Mouse (Mus musculus) CH12.LX (cell line): ENCODE measurements around the gene Il17ra. TPM values are rescaled to one million over a fixed set of nuclear protein-coding genes. Genes with fewer than 3 reads are reported as not detected.

Source experiments
- DNase-seq: peaks from one replicate; pipeline ENCODE4 v3.0.0-alpha.2; 2013; ENCODE audit errors: extremely low read depth
- H3K27ac ChIP-seq: 2 replicates; pipeline ENCODE4 v1.5.1; 2012; ENCODE audit warnings: low read depth, mild to moderate bottlenecking, control low read depth, moderate library complexity; ENCODE audit not compliant: insufficient read depth
- H3K27me3 ChIP-seq: replicated peaks from 2 replicates; pipeline ENCODE3; 2012; ENCODE audit warnings: inconsistent platforms
- H3K36me3 ChIP-seq, 2 experiments: replicated peaks in 1 of 2; 2 replicates each; pipeline versions ENCODE3 to v1.6.1; 2012; ENCODE audit warnings: inconsistent platforms in 1 of 2, low read length in 1 of 2, mild to moderate bottlenecking in 1 of 2, mixed read lengths in 1 of 2, moderate library complexity in 1 of 2; ENCODE audit not compliant: control insufficient read depth in 1 of 2, insufficient read depth in 1 of 2
- H3K4me1 ChIP-seq, 2 experiments: 2 replicates each; pipeline ENCODE4 v1.6.1; 2012; ENCODE audit warnings: inconsistent platforms in 1 of 2, moderate library complexity in 1 of 2; ENCODE audit not compliant: insufficient read depth in 2 of 2, control insufficient read depth in 1 of 2
- H3K4me2 ChIP-seq: 2 replicates; pipeline ENCODE4 v1.6.1; 2012; ENCODE audit warnings: low read depth, mild to moderate bottlenecking, control low read depth; ENCODE audit not compliant: poor library complexity, insufficient read depth, severe bottlenecking
- H3K4me3 ChIP-seq, 3 experiments: fragments of 150-350 bp in 1 of 3; sonication (generic) in 1 of 3; replicated peaks in 1 of 3; 2 replicates each; pipeline versions ENCODE3 to v1.5.1; 2011 to 2012; ENCODE audit warnings: low read depth in 2 of 3, low read length in 2 of 3, mild to moderate bottlenecking in 2 of 3, moderate library complexity in 2 of 3, control low read depth in 1 of 3, improper control_type of control experiment in 1 of 3, inconsistent platforms in 1 of 3, mixed read lengths in 1 of 3; ENCODE audit not compliant: poor library complexity in 1 of 3
- H3K79me2 ChIP-seq: replicated peaks from 2 replicates; pipeline ENCODE4 v1.6.1; 2012; ENCODE audit warnings: mild to moderate bottlenecking, moderate library complexity; ENCODE audit not compliant: control insufficient read depth, poor library complexity, insufficient read depth, severe bottlenecking; ENCODE audit errors: extremely low read depth
- H3K9ac ChIP-seq: 2 replicates; pipeline ENCODE4 v1.6.1; 2012; ENCODE audit warnings: low read depth, mild to moderate bottlenecking, control low read depth, moderate library complexity; ENCODE audit not compliant: insufficient read depth
- H3K9me3 ChIP-seq: replicated peaks from 2 replicates; pipeline ENCODE3; 2012; ENCODE audit warnings: low read length, inconsistent platforms, mixed read lengths
- BHLHE40 ChIP-seq: IDR thresholded peaks from 2 replicates; pipeline ENCODE4 v1.6.1; 2011; ENCODE audit warnings: mild to moderate bottlenecking, low read depth, low read length, improper control_type of control experiment
- CHD2 ChIP-seq: IDR thresholded peaks from 2 replicates; pipeline ENCODE4 v1.6.1; 2011; ENCODE audit warnings: low read length, improper control_type of control experiment
- E2F4 ChIP-seq: IDR thresholded peaks from 2 replicates; pipeline ENCODE4 v1.6.1; 2011; ENCODE audit warnings: low read depth, low read length, improper control_type of control experiment; ENCODE audit not compliant: insufficient replicate concordance
- ETS1 ChIP-seq: conservative IDR thresholded peaks from 2 replicates; pipeline ENCODE4 v1.6.1; 2012; ENCODE audit warnings: low read depth, mild to moderate bottlenecking, inconsistent platforms, low read length, improper control_type of control experiment, moderate library complexity
- GABPA ChIP-seq: IDR thresholded peaks from 2 replicates; pipeline ENCODE4 v1.6.1; 2012; ENCODE audit warnings: low read depth, low read length, improper control_type of control experiment, inconsistent platforms; ENCODE audit not compliant: insufficient replicate concordance
- IRF4 ChIP-seq: IDR thresholded peaks from 2 replicates; pipeline ENCODE4 v1.6.1; 2014; ENCODE audit warnings: low read depth, mild to moderate bottlenecking, inconsistent platforms, low read length, improper control_type of control experiment
- MAFK ChIP-seq: IDR thresholded peaks from 2 replicates; pipeline ENCODE4 v1.6.1; 2011; ENCODE audit warnings: low read length, improper control_type of control experiment; ENCODE audit not compliant: insufficient replicate concordance
- POLR2A ChIP-seq: IDR thresholded peaks from 2 replicates; pipeline ENCODE4 v1.6.1; 2011; ENCODE audit warnings: low read depth, mild to moderate bottlenecking, improper control_type of control experiment, low read length
- RAD21 ChIP-seq: IDR thresholded peaks from 2 replicates; pipeline ENCODE4 v1.6.1; 2011; ENCODE audit warnings: low read depth, mild to moderate bottlenecking, low read length, improper control_type of control experiment, moderate library complexity
- TBP ChIP-seq: conservative IDR thresholded peaks from 2 replicates; pipeline ENCODE4 v1.6.1; 2011; ENCODE audit warnings: low read depth, low read length, improper control_type of control experiment
- TCF12 ChIP-seq: IDR thresholded peaks from 2 replicates; pipeline ENCODE4 v1.6.1; 2014; ENCODE audit warnings: low read depth, mild to moderate bottlenecking, inconsistent platforms, low read length, improper control_type of control experiment
- USF2 ChIP-seq: conservative IDR thresholded peaks from 2 replicates; pipeline ENCODE4 v1.6.1; 2011; ENCODE audit warnings: low read depth, low read length, improper control_type of control experiment
- ZC3H11A ChIP-seq: IDR thresholded peaks from 2 replicates; pipeline ENCODE4 v1.6.1; 2012; ENCODE audit warnings: low read depth, mild to moderate bottlenecking, inconsistent platforms, low read length, improper control_type of control experiment
- dilution Hi-C: fragments of 300-500 bp; cut with MboI; formaldehyde crosslinking; loops from 2 replicates; pipeline ENCODE4 v1.14.3; 2020; ENCODE audit warnings: low sequenced_read_pairs; ENCODE audit not compliant: extremely low pct_unique_long_range_greater_than_20kb, extremely low pct_ligation_motif_present
- in situ Hi-C: fragments of 300-500 bp; cut with MboI; formaldehyde crosslinking; loops from 3 replicates; pipeline ENCODE4 v1.14.3; 2019; ENCODE audit warnings: low sequenced_read_pairs, low pct_ligation_motif_present, low pct_unique_long_range_greater_than_20kb, mixed read lengths
- polyA plus RNA-seq: library from polyadenylated mRNA; unstranded; fragments of >175 nt; gene quantifications from 2 replicates; pipeline ENCODE4 v1.2.1, GENCODE M21; 2012; ENCODE audit warnings: low read depth; ENCODE audit not compliant: insufficient read length
- total RNA-seq, 2 experiments: library from RNA; depleted of rRNA; stranded (reverse); fragments of 300-350 nt in 1 of 2; fragments of >200 nt in 1 of 2; gene quantifications; 2 replicates each; pipeline ENCODE4 v1.2.3; 2012 to 2014

Gene Il17ra
- total and polyA plus RNA-seq, 3 experiments = 13.6 to 23.9 (median 14.0) TPM

GRCm38 (mm10) chr6:120491064-120491463 is 28.0 kb downstream of the Il17ra start:
- Histone ChIP-seq H3K4me2 (no peak overlapping the region), H3K79me2 (no peaks in the 10 kb centered on the region), H3K27ac (no peak overlapping the region), H3K27me3 (peaks cover 26% of the 10 kb centered on the region), H3K9me3 (peaks cover 11% of the 10 kb centered on the region), H3K4me3 (no peak overlapping the region), H3K36me3 (no peaks in the 10 kb centered on the region), H3K4me1 (peaks cover 0 to 13% of the 10 kb centered on the region in 2 experiments; a peak in 3 of 4 replicates), H3K9ac (no peak overlapping the region)
- no peak for DNase-seq
- TF ChIP-seq POLR2A = no peak
- dilution Hi-C loops (no loop called here), in situ Hi-C loops (no loop called here)

- Histone ChIP-seq H3K4me3 (no peak overlapping the region), H3K4me2 (no peak overlapping the region), H3K36me3 (no peaks in the 10 kb centered on the region), H3K9me3 (peaks cover 11% of the 10 kb centered on the region), H3K4me1 (peaks cover 0 to 10% of the 10 kb centered on the region in 2 experiments; a peak in 3 of 4 replicates), H3K27me3 (peaks cover 26% of the 10 kb centered on the region), H3K79me2 (no peaks in the 10 kb centered on the region), H3K9ac (no peak overlapping the region), H3K27ac (no peak overlapping the region)
- dilution Hi-C loops = no loop called here
- no peak for TF ChIP-seq MAFK
- no peak for TF ChIP-seq BHLHE40
- no peak for TF ChIP-seq USF2
- no peak for TF ChIP-seq TCF12
- TF ChIP-seq RAD21 = no peak
- TF ChIP-seq E2F4 = no peak
- no peak for TF ChIP-seq ETS1
- TF ChIP-seq GABPA = no peak
- TF ChIP-seq ZC3H11A = no peak
- no peak for TF ChIP-seq CHD2
- TF ChIP-seq IRF4 = no peak
- TF ChIP-seq TBP = no peak
- in situ Hi-C loops = no loop called here
- no peak for DNase-seq
These were observed 28.9 kb downstream of the Il17ra start for GRCm38 (mm10) chr6:120491862-120492498.
